Mouse (Mus musculus) bone marrow, adult 2 months (tissue): ENCODE measurements around the gene Doc2b.

Source experiments
- CTCF ChIP-seq: fragments of 200-500 bp; IDR thresholded peaks from 2 replicates; pipeline ENCODE4 v1.5.1; 2011; ENCODE audit warnings: low read length, control low read depth; ENCODE audit not compliant: control insufficient read depth, insufficient read depth
- POLR2A ChIP-seq: fragments of 200-500 bp; IDR thresholded peaks from 2 replicates; pipeline ENCODE4 v1.6.1; 2011; ENCODE audit warnings: low read depth, mild to moderate bottlenecking, control low read depth, low read length, borderline replicate concordance; ENCODE audit not compliant: control insufficient read depth

DNA sequence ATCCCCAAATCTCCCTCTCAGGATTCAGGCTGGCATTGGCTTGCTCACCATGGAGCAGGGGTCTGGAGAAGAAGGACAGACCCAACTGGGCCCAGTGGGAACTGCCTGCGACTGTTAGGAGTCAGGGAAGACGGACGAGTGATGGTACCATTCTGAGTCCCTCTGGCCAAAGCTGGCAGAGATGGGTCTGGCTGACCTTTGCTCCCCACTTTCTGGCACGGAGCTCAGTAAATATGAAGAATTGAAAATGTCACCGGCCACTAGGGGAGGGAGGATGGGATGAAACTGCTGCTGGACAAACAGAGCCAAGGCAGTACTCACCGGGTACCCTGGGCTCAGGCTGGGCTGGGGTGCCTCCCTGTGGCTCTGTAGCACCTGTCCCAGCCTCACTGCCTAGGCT, 37.2 kb upstream of the Doc2b start:
- TF ChIP-seq POLR2A (no peak), CTCF (no peak)
